Mouse (Mus musculus) adrenal gland, adult 8-10 months (tissue): ENCODE measurements around the gene Abca17. TPM values are rescaled to one million over a fixed set of nuclear protein-coding genes. Genes with fewer than 3 reads are reported as not detected.

ENCODE experiments used
- DNase-seq: peaks from one replicate; pipeline ENCODE4 v3.0.0; 2022
- total RNA-seq, 4 experiments: library from RNA; stranded (reverse); gene quantifications; 2 replicates each; pipeline ENCODE4 v1.2.4; 2022

The Abca17 gene
- under 1 TPM in 3 of 4 experiments, not detected in 1; 0.09 to 0.12 (median 0.11) TPM for total RNA-seq

- no peak for DNase-seq
Measured at GRCm38 (mm10) chr17:24350926-24351759, at the start of gene Abca17. Gene Abca17, minus strand, starts transcription at chr17:24351068.

- no peak for DNase-seq
Measured at GRCm38 (mm10) chr17:24394456-24394855, 43.6 kb upstream of the Abca17 start.

- DNase-seq: no peak
Measured at GRCm38 (mm10) chr17:24393527-24393926, 42.7 kb upstream of the Abca17 start.

GRCm38 (mm10) chr17:24391149-24391548, 40.3 kb upstream of the Abca17 start:
- no peak for DNase-seq

- DNase-seq: peak; percentile 59
Measured at GRCm38 (mm10) chr17:24389865-24390264, 39.0 kb upstream of the Abca17 start.

- no peak for DNase-seq
Measured at GRCm38 (mm10) chr17:24388711-24389110, 37.8 kb upstream of the Abca17 start.

GRCm38 (mm10) chr17:24383789-24384188, 32.9 kb upstream of the Abca17 start:
- DNase-seq: no peak

- DNase-seq: peak; percentile 70
Measured at GRCm38 (mm10) chr17:24378496-24378895, 27.6 kb upstream of the Abca17 start.

- DNase-seq: no peak
Measured at GRCm38 (mm10) chr17:24375886-24376285, 25.0 kb upstream of the Abca17 start.

GRCm38 (mm10) chr17:24375094-24375712, 24.3 kb upstream of the Abca17 start:
- no peak for DNase-seq

GRCm38 (mm10) chr17:24365863-24366262, 15.0 kb upstream of the Abca17 start:
- DNase-seq: no peak

- DNase-seq: no peak
Measured at GRCm38 (mm10) chr17:24364461-24364860, 13.6 kb upstream of the Abca17 start.

GRCm38 (mm10) chr17:24362527-24362926, 11.7 kb upstream of the Abca17 start:
- DNase-seq: no peak

GRCm38 (mm10) chr17:24361291-24361690, 10.4 kb upstream of the Abca17 start:
- DNase-seq: no peak

GRCm38 (mm10) chr17:24360841-24361240, 10.0 kb upstream of the Abca17 start:
- no peak for DNase-seq

- DNase-seq: no peak
Measured at GRCm38 (mm10) chr17:24359903-24360302, 9.0 kb upstream of the Abca17 start.

- DNase-seq: no peak
Measured at GRCm38 (mm10) chr17:24359006-24359405, 8.1 kb upstream of the Abca17 start.

- DNase-seq: no peak
Measured at GRCm38 (mm10) chr17:24355284-24355683, 4.4 kb upstream of the Abca17 start.

- DNase-seq: no peak
Measured at GRCm38 (mm10) chr17:24353960-24354359, 3.1 kb upstream of the Abca17 start.

- no peak for DNase-seq
Measured at GRCm38 (mm10) chr17:24352370-24353194, 1.7 kb upstream of the Abca17 start.

- peak; percentile 94 for DNase-seq
Measured at GRCm38 (mm10) chr17:24351760-24352357, 991 bp upstream of the Abca17 start, which contains the start of gene Abca3. Gene Abca3, plus strand, starts transcription at chr17:24351950.

GRCm38 (mm10) chr17:24349176-24349575, 1.7 kb downstream of the Abca17 start:
- no peak for DNase-seq
